Mouse (Mus musculus) right cerebral cortex, adult 18-20 months (tissue): ENCODE measurements at regions not wholly inside any gene's neighbourhood (a gene's known extent, or its start where the extent isn't known, plus 50 kb on each side); places are given as distances from the start of the nearest gene placed in this dataset.
"Not testable (repeated sequence)": the region's sequence is repeated elsewhere in the genome, so short reads cannot be mapped to it uniquely, and the experiment has no call there.

Experiments used
- DNase-seq: peaks from one replicate; pipeline ENCODE4 v3.0.0; 2022; ENCODE audit warnings: mixed read lengths

DNA sequence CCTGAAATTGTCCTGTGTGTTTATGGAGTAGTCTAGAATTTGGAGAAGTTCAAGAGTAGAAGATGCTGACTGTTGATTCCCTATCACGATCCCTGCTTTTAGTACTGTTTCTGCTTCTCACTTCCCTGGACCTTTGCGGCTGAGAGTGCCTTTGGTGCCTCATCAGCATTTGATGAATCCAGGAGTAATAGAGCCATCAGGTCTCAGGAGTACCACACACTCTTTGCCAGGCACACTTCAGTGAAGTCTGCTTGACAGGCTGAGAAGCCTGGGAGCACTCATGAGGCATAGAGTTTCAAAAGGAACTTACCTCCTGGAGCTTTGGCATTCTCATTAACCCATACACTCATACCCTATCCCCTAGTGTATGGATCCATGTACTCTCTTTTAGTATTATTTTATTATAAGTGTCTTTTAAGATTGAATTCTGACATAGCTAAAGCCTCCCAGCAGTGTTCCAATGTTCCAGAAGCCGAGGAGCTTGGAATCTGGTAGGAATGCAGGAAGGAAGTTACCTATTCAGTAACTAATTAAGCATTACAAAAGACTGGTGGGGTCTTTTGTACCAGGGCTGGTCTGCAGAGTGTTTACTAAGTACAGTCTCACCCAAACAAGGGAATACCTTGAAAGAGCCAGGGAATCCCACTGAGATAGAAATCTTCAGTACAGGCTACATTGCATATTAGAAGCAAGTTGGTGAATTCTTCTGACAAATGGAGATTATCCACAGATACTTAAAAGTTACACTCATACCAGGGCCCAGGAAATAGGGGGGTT lies 139.7 kb downstream of the Tex13c3 start:
- not testable (repeated sequence) for DNase-seq

DNA sequence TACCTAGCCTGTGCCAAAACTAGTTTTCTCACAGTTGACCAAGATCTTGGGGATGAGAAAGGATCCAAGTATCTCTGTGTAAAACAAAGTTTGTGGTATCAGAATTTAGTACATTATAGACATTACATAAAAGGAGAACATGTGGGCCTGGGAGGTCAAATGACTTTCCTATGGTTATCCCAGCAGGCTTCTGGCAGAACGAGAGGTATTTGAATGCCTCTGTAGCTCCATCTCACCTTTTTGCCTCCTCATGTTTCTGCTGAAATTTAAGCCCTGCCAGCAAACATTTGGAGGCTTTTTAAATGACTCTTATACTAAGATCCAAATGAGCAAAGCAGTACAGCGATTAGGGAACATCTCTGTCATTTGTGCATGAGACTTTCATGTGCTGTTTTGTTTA lies 167.8 kb downstream of the Tex13c3 start:
- DNase-seq = no peak

DNA sequence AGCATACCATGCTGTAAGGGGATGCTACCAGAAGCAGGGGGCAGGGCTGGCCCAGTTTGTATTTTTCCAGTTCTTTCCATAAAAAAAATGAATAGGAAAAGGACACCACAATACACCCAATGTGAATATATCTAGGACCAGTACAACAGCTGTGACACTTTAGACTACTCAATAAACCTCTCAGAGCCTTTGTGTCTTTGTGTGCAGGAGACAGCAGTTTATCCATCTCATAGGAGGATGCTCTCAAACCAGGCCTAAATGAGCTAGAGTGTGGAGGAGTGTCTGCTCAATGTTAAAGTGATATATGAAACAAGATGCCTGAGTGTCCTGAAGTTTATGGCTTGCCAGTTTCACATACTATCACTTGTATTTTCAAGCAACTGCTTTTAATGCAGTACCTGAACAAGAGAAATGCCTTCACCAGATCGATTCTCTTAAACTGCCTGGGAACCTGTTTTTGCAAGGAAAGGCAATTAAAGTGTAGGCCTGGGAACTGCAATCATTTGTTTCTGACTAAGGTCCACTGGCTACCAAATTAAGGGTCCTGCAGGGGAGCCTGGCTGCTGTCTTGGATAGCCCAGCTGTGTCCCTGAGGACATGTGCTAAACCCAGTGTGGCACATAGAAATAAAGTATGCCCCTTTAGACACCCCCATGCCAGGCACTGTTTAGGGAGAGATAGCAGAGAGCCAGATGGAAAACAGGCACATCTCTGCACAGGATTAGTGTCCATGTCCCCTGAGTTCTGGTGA lies 169.1 kb downstream of the Tex13c3 start:
- no peak for DNase-seq

DNA sequence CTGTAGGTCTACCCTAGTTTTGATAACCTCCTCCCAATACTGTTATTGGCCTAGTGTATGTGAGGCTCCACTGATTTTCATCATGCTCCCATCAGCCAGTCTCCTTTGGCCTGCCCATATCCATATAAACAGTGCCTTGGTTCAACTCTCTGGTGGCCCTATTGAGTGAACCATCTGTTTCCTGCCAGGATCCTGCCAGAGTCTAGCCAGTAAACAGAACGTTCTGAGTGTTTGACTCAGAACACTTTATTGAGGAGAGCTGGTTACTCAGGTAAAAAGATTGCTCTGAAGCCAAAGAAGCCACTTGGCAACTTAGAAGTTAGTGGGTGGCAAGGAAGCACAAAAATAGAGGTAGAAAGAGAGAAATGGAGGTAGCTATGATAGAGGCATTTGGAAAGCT lies 169.7 kb downstream of the Tex13c3 start:
- DNase-seq = no peak

DNA sequence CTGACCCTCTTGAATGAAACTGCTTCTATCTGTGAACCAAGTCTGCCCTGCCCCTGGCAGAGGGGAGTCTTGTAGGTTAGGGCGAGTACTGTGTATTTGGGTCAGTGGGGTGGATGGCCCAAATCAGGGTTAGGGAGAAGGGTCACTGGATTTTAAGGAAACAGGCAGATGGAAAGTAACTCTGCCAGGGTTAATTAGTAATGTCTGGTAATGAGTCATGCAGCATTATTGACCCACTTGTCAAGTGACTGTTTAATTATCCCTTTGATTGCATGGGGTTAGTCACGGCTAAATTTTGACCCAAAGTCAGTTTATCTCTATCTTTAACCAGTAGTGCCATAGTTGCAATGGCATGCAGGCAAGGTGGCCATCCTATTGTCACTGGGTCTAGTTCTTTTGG lies 192.9 kb downstream of the Tex13c3 start:
- DNase-seq = no peak

DNA sequence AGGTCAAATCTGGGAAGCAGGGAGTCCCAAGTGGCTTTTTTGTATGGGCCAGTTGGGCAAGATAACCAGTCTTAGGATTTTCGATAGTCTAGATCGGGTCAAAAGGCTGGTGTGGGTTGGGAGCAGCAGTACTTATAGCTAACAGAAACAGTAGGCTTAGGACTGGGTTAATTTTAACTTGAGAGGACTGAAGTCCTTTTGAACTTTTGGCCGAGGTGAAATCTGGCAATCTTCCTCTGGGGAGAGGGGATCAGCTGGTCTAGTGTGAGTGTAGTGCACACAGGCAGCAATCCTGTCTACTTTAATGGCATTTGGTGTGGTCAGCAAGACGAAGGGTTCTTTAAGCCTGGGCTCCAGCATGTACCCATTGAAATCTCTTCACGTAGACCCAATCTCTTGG lies 194.7 kb downstream of the Tex13c3 start:
- no peak for DNase-seq

DNA sequence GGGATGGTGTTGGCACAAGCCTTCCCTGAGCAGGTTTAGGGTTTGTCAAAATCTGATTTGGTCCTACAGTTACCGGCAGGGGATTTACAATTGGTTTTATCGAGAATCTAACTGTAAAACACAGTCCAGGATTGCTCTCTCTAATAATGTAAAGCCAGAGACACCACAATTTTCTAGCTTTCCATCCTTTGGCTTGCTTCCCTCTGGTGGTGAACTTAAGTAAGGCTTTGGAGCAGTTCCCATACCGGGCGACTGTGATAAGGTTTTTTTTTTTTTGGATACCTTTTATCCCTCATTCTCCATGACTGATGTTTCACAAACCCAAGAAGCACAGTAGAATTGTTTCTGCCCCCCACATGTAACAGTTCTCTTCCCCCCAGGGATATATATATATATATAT lies 195.3 kb downstream of the Tex13c3 start:
- DNase-seq = peak; percentile 1

DNA sequence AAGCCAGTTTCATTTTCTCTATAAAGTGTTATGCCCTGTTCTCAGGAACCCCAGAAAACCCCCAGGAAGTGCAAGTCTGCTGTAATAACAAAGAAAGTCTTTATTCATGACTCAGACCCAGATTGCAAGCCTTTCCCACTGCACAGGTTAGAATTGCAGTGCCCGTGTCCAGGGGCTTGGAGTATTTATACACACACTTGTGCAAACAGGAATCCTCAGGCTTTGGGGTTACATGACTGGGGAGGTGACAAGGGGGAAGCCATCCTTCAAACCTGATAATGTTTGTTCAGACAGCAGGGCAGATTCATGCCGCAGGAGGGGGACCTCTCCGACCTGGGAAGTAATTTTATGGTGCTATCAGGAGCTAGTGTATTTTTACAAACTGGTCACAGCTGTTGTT lies 198.0 kb downstream of the Tex13c3 start:
- DNase-seq = no peak

DNA sequence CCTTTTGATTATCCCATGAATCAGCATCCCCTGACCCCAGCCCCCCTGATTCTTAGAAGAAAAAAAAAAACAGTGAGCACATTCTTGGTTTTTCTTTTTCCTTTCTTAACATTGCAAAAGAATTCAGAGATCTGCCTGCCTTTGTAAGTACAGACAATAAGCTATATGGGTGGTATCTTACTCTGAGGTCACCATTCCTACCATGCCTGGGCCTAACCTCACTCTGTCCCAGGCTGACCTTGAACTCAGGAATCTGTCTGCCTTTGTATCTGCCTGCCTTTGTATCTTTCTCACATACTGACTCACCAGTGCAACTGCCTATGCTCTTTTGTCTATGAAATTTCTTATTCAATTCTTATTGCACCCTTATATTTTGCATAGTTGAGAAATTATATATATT lies 216.9 kb downstream of the Tex13c3 start:
- no peak for DNase-seq

DNA sequence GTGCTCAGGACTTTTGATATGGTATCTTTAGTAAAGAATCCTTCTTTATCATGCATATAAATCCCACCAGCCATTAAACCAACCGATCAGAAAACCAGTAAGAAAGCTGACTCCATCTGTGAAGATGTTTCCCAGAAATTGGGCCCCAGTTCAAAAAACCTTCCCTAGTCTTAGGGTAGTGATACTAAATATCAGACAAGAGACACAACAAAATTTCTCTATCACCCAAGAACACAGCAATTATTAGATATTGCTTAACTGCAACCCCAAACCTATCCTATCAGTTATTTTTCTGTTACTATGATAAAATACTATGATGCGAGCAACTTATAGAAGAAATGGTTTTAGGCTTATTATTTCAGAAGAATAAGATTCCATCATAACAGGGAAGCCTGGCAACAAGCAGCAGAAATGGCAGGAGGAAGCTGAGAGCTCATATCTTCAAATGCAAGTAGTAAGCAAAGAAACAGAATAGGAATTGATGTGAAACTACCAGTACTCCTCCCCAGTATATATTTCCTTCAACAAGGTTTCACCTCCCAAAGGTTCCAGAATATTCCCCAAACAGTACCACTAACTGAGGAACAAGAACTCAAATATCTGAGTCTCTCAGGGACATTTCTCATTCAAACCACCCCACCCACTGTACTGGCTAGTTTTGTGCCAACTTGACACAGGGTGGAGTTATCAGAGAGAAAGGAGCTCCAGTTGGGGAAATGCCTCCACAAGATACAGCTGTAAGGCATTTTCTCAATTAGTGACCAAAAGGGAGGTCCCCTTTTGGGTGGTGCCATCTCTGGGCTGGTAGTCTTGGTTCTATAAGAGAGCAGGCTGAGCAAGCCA lies 234.1 kb downstream of the Tex13c3 start:
- DNase-seq = no peak

DNA sequence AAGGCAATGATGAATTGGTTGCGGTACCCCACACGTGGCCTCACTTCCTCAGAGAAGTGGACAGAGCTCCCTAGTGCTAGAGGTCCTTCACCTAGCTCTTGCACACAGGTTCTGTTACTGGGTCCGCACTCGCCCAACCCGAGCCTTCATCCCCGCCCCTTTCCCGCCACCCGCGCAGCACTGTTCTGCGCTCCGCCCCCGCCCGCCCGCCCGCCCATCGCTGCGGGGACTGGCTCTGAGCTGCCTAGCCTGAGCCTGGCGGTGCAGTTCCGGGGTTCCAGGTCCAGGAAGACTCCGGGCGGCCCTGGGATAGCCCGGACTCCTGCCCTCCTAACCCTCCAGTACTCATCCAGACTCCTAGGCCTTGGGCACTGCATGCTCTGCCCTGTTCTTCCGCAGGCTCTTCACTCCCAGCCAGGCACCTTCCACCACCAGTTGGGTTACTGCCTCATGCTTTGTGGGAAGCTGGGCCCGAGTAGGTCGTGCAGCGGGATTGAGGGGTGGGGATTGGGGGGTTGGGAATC lies 243.3 kb downstream of the Tex13c3 start:
- peak; percentile 47 for DNase-seq

DNA sequence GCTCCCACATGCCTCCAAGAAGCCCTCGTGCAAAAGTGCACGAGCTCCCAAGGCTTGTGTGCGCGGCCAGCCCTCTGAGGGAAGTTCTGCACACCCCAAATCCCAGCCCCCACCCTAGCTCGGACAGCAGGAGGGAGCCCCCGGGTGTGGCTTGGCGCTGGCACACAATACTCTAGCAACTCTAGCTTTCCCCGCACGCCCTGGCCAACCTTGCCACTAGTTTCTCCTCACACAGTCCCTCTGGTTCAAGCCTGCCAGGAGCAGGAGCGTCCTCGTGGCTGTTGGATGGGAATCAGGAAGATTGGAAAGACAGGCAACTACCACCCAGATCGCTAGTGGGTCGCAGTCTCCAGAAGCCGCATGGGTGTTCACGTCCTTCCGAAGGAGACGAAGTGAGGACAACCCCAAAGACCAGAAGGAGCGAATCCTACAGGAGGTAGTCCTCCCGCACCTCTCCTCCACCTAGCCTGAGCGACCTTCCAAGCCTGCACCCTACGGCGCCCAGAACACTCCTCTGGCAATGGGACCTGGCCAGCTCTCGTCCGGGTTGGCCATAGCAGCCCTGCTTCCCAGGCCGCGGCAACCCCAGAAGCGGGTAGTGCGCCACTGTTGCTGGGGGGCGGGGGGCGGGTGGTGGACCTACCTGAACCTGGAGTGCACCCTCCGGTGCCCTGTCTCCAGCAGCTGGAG lies 243.9 kb downstream of the Tex13c3 start:
- peak; percentile 15 for DNase-seq

DNA sequence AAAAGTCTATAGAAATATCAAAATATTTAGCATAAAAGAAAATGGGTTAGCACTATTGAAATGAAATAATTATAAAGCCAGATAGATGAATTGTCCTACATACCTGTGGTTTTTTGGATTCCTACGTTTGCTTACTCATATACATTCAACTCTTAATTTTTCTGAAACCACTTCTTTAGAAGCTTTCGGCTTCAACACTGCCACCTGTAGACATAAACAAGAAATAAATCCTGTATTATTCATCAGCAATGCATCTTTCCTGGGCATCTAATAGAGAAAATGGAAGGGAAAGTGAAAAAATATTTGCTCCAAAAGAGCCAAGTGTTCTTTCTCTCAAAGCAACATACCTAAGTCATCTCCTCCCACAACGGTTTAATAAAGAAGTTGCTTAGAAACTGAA lies 245.7 kb downstream of the Tex13c3 start:
- no peak for DNase-seq

DNA sequence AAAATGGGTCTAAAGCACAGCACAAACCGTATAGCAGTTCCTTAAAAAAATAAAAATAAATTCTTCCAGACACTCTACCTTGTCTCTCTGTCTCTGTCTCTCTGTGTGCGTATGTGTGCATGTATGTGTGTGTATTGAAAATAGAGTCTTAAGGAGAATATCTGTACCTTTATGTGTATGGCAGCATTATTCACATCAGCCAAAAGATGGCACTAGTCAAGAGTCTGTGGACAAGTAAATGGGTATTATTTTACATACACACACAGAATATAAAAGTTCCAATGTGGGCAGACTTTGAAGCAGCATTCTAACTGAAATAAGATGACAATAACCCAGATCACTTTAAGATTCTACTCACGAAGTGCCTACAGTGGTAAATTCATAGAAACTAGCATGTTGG lies 249.3 kb downstream of the Tex13c3 start:
- DNase-seq = no peak

DNA sequence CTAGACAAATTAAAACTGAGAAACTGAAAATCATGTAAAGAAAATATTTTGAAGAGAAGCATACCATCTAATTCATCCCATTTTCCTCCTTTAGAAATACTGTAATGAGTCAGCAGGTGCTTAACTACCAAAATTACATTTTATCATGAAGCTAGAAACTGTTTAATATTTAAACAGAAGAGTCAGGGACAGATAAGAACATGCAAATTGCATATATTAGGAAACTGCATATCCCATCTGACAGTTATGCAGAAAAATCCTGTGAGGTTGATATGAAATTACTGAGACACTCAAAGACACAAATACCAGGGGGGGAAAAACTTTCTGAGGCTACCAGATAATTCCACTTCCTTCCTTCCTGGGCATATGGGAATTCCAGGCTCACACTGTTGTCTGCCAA lies 257.8 kb downstream of the Tex13c3 start:
- DNase-seq = no peak

DNA sequence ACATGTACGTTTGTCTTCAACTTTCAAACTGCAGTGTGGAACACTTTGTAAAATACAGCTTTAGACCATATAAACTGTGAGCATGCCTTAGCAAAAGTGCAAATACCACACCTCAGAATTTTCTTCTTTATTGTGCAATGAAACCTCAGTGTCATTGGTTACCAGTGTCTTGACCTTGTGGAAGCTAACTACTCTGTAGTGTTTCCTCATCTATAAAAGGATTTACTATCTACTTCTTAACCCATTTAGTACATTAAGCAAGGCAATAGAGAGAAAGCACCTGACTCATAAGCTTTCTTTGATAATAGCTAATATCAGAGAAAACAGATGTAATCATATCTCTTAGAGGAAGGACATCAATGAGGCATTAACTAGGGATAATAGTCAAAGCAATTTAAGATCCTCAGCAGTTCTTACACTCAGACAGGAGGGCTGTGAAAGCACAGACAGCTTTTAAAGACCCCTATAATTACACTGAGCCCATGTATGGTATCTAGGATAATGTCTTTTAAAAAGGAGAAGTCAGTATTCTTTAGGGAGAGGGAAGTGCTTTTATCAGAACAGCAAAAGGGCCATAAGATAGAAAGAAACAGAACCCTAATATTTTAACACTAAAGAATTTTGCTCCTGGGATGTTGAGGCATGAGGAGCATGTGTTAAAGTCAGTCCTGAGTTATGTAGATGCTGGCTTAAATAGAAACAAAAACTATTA lies 260.2 kb downstream of the Tex13c3 start:
- DNase-seq = no peak

DNA sequence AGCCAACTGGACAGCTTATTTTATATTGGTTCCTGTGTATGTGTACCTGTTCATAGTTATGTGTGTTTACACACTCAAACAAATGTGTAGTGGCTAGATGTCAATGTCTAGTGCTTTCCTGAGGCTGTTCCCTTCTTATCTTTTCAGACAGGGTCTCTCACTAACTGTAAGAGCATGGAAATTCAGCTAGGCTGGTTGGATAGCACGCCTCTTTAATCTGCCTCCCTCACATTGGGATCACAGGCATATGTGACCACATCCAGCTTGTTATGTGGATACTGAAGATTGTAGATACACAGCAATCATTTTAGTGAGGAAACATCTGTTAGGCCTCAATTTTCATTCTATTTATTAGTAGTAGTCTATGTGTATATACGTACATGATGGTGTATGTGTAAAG lies 261.4 kb downstream of the Tex13c3 start:
- DNase-seq = no peak

DNA sequence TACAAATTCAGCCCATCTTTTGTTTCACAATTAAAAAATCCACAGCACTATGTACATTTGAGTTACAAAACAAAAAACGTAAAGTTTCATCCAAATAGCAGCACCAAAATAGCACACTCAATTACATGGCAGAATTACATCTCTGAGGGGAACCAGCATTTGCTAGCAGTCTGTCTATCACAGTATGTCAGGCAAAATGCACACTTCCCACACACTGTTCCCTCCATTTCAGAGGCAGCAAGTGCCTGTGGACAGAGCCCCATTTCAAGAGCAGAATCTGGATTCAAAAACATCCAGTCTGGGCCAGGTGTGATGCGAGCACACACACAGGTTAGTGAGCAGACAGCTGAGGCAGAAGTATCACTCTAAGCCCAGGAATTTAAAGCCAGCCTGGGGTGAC lies 261.8 kb downstream of the Tex13c3 start:
- peak; percentile 9 for DNase-seq

DNA sequence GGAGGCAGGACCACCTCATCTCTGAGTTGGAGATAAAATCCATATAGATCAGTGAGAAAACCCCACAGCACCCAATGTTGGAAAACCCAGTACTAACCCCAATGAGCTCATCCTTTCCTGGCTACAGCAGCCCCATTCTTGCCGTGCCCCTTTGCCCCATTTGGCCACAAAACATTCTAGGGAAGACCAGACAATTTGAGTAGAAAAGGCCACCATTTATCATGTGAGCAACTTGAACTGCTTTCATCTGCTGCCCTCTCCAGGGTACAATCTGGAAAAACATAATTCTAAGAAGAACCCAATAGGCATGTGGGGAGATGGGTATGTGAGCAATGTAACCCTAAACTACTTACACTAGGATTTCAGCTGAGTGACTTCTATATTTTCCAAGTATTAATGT lies 274.7 kb downstream of the Tex13c3 start:
- no peak for DNase-seq

DNA sequence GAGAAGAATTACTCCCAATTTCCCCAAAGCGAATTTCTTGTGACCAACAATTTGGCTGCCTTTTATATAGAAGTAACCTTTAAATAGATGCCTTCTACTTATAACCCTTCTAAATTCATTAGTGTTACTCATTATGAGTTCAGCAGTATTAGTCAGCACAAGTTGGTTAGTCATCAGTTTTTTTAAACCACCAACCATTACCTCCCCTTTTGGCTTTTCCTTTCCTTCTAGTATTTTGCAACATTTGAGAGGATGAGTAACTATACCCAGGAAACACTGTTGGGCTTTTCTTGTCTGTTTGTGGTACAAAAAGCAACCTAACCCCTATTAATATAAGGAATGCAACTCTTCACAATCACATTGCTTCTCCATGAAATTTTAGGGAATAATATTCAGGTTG lies 278.6 kb downstream of the Tex13c3 start:
- no peak for DNase-seq

DNA sequence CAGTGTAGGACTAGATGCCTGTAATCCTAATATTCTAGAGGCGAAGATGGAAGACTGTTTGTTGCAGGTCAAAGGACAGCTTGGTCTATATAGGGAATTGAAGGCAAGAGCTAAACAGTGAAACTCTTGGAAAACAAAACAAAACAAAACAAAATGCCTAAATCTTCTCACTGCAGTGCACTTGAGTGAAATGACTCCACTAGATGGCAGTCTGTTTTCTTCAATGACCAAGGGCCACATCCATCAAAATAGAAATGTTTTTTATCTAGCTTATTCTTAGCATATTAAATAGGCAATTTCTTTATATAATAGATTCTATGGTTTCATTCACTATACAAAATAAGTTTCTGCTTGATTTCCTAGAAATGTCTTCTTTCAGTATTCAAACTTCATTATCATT lies 279.7 kb downstream of the Tex13c3 start:
- no peak for DNase-seq

DNA sequence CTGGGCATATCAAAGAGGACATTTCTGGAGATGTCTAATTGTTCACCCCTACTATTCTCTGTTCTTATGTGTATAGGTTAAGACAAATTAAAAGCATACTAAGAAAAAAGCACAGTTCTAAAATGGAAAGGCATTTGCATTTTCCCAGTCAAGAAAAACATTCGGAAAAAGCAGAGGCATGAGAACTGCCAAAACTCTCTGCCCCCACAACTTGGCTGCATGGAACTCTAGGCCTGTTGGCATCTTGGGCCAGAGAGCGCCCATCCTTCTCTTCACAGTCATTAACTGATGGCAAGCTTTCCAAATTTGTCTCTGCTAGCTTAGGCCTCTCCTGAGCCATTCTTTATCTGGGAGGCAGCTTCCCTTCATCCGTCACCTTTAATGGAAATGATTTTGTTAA lies 281.6 kb downstream of the Tex13c3 start:
- peak; percentile 19 for DNase-seq
